Mouse (Mus musculus) gastrocnemius, adult 2 months (tissue): ENCODE measurements around the gene Cbx2. TPM values are rescaled to one million over a fixed set of nuclear protein-coding genes. Genes with fewer than 3 reads are reported as not detected.

Experiments used
- DNase-seq: peaks from one replicate; pipeline ENCODE4 v3.0.0; 2022
- H3K27ac ChIP-seq: fragments of 200-600 bp; 2 replicates; pipeline ENCODE4 v1.8.1; 2022; ENCODE audit warnings: mild to moderate bottlenecking
- H3K4me3 ChIP-seq: fragments of 200-600 bp; 2 replicates; pipeline ENCODE4 v1.8.1; 2022; ENCODE audit warnings: mild to moderate bottlenecking, moderate library complexity
- CTCF ChIP-seq: fragments of 200-600 bp; IDR thresholded peaks from 2 replicates; pipeline ENCODE4 v1.8.1; 2022; ENCODE audit warnings: antibody characterized with exemption, mild to moderate bottlenecking, moderate library complexity
- intact Hi-C: fragments of 180-260 bp; cut with DNase I; formaldehyde crosslinking; loops from one replicate; pipeline ENCODE4 v1.15.1; 2025
- total RNA-seq, 2 experiments: library from RNA; stranded (reverse); gene quantifications; 2 replicates each; pipeline ENCODE4 v1.2.3; 2021

The Cbx2 gene
- total RNA-seq, 2 experiments from 2014 or later, result 0.69 to 0.95 TPM

DNA sequence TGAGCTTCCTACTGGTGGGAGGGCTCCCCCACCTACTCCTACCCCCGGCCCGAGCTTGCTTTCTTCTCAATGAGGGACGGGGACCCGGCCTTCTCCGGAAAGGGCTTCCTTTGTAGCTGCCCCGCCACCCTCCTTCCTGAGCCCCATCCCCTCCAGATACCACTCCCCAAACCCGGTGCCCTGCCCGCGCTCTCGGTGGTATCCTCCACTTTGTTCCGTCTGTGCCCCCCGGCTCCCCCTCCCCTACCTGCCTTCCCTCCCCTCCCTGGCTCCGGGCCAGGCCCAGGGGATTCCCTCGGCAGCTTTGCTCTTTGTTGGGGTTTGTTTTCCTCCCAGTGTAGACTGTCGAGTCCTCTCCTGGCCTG lies 836 bp downstream of the Cbx2 start:
- Histone ChIP-seq H3K27ac (peak overlapping the region; percentile 79), H3K4me3 (peak overlapping the region; percentile 96)
- TF ChIP-seq CTCF, result no peak
- intact Hi-C loops, result no loop called here
- no peak for DNase-seq

DNA sequence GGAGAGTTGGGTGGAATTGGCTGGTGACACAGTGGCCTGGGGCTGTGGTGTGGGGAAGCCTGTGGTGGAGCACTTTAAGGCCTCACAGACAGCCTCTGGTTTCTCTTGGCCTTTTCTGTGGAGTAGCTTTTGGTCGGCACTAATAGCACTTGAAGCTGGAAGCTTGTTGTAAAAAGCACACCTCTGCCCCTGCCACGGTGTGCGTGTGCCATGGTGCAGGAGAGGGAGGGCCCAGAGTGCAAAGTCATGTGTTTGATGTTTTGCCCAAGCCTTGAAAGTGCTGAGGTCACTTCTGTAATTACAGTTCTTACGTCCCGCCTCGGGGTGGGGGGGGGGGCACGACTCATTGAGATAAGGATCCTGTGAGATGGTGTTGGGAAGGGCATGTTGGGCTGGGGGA lies 1.5 kb downstream of the Cbx2 start:
- TF ChIP-seq CTCF, result no peak
- peak overlapping the region; percentile 96 for H3K4me3 ChIP-seq

DNA sequence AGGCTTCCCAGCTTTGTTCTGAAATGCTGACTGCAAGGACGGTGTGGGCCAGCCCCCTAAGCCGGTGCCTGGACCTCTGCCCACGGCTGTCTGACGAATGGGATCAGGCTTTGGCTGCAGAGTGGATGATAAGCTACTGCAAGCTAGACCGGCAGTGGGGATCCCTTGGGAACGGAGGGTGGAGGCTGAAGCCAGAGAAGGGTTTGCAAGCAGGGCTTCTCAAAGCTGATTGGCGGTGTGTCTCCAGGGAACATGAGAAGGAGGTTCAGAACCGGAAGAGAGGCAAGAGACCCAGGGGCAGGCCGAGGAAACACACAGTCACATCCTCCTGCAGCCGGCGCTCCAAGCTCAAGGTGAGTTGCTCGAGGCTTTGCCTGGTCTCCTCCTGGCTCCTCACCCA lies 3.4 kb downstream of the Cbx2 start:
- intact Hi-C loops, result no loop called here
- no peak for TF ChIP-seq CTCF
- Histone ChIP-seq H3K27ac (no peak overlapping the region), H3K4me3 (no peak overlapping the region)
- DNase-seq, result peak; percentile 56

More for the DNA sequence above, 1.5 kb downstream of the Cbx2 start:
- no peak overlapping the region for H3K27ac ChIP-seq
- intact Hi-C loops, result no loop called here
- DNase-seq, result no peak

DNA sequence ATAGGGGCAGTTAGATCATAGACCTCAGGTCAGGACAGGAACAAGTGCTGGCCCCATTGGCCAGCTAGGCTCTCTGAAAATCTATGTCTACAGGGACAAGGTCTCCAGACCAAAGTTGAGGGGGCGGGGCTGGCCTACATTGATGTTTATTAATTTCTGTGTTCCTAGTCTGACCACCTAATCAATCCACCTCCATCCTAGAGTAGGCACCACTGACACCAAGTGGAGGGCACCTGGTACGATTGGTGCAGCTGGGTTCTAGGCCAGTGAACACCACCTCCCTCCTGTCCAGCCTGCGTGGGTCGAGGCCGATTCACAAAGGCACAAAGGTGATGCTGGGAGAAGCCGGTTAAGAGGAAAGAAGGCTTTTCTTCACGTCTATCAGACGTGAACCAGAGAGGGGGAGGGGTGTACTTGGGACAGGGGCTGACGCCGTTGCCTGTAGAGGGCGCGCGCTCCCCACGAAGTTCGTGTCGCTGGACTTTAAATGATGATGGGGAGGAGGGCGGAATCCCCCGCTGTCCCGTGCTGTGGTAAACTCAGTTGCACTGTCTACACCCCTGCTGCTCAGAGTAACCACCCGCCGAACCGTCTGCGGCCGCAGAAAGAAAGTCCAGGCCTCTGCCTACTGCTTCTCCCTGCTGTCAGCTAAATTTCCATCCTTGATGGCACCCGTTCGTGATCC lies 11.3 kb downstream of the Cbx2 start:
- no peak overlapping the region for H3K27ac ChIP-seq
- peak; percentile 98 for TF ChIP-seq CTCF
- intact Hi-C loops, result loop anchor here (1.0 kb wide), 1 partner anchor 156 kb away; no protein-coding TSS in a partner anchor
- H3K4me3 ChIP-seq, result peak overlapping the region; percentile 62
- DNase-seq, result peak; percentile 90

DNA sequence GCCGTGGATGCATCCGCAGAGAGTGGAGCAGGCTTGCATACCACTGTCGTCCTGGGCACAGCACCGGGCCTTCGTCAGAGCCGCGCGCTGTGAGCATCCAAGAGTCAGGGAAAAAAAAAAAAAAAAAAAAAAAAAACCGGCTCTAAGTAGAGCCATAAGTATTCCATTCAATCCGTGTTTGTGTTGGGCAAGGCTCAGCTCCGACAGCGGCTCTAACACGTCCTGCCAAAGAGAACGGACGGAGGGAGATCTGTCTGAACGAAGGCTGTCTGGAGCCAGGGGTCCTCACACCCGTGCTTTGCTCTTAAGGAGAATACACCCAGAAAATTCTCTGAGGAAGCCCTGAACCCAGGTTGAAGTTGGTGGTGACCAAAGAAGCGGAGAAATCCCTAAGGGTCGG lies 11.9 kb downstream of the Cbx2 start:
- no peak for TF ChIP-seq CTCF
- no peak for DNase-seq
- H3K4me3 ChIP-seq, result peak overlapping the region; percentile 62

DNA sequence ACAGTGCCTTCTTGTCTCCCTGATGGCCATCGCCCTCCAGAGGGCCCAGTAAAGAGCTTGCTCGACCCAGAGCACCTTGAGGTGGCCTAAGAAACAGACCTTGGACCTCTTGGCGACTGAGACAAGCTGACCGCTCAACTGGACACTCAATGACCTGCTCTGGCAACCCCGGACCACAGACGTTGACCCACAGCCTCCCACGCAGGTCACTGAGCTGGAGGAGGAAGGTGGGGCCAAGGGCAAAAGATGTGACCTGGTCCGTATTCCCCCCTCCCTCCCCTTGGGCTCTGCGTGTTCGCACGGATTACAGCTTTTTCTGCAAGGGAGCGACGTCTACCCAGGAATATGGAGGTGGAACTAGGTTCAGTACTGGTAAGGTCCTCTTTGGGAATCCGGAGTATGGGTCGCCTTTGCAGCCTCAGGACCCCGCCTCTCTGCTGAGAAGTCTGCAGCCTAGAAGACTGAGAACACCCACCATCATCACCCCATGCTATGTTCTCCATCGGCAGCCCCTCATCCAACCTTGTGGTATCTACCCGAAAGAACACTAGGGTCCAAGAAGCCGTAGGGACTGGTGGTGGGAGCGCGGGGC lies 12.4 kb downstream of the Cbx2 start:
- no peak for TF ChIP-seq CTCF
- no peak overlapping the region for H3K4me3 ChIP-seq
- intact Hi-C loops, result no loop called here

More for the DNA sequence above, 11.9 kb downstream of the Cbx2 start:
- intact Hi-C loops, result loop anchor here (1.0 kb wide), 1 partner anchor 156 kb away; no protein-coding TSS in a partner anchor
- H3K27ac ChIP-seq, result no peak overlapping the region

DNA sequence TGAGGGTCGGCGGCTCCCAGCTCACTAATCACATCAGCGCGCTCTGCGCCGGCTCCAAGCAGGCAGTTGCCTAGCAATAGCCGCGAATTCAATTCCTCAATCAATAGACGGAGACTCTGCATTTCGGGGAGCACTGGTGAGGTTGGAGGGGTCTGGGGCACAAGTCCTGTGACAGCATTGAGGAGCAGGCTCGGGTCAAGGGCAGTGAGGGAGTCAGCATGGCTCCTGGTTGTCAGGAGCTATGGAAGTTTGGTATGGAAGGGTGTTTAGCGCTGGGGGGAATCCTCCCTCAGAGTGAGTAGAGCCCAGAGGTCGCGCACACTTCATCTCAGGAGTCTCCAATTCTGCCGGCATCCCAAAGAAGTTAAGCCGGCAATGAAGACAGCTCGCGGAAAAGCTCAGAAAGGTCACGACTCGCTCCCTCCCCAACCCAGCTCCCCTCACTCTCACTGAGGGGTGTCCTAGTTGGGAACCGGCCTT lies 13.0 kb downstream of the Cbx2 start:
- no peak overlapping the region for H3K27ac ChIP-seq
- no peak for DNase-seq
- H3K4me3 ChIP-seq, result no peak overlapping the region
- no peak for TF ChIP-seq CTCF
- intact Hi-C loops, result no loop called here

More for the DNA sequence above, 12.4 kb downstream of the Cbx2 start:
- peak; percentile 23 for DNase-seq
- no peak overlapping the region for H3K27ac ChIP-seq

DNA sequence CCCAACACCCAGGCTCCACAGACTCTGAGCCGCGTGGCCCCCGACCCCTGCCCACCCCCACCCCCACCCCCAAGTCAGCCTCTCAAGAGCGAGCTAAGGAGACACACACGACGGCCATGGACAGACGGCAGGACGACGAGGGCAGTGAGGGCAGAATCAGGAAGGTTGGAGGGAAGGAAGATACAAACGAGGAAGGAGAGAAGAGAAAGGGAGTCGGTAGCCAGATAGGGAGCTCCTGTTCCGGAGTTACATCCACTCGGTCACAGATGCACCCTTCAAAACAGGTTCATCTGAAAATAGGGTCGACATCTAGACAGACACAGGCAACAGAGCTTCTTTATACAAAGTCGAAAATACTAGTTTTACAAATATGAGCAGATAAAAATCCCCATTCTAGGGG lies 13.7 kb downstream of the Cbx2 start:
- TF ChIP-seq CTCF, result no peak
- DNase-seq, result no peak
- H3K4me3 ChIP-seq, result no peak overlapping the region
- intact Hi-C loops, result no loop called here
- no peak overlapping the region for H3K27ac ChIP-seq

DNA sequence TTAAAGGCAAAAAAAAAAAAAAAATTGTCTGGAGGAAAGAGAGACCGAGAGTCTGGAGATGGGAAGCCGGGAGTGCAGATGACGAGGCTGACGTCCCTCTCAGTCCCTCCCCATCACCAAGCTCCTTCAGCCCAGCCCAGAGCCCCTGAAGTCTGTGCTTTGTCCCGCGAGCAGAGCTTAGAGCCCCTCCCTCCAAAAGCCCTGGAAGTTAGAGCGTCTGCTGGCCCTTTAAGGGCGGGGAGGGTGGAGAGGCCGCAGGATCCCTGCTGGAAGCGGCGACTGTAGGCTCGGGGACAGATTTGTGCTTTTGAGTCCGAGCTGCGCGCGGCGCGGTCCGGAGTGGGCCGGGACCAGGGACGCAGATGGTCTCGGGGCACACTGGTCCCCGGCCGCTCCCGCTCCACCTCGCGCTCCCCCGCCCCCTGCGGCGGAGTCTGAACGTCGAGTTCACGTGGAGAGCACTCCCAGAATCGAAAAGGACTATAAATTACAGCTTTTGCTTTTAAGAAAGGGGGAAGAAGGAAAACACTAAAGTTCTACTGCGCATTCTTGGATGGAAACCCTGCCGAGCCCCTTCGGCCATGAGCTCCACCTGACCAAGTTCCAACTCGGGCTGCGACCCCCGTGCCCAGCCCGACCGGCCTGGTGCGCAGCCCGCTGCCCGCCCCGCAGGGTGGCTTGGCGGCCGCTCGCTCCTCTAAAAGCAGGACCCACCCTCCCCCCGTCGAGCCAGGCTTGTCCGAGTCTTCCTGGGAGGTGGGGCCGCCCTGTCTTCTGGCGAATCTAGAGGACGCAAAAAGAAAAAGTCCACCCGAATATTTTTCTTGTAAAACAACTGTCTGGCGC lies 14.4 kb downstream of the Cbx2 start:
- TF ChIP-seq CTCF, result no peak
- peak overlapping the region; percentile 41 for H3K27ac ChIP-seq
- H3K4me3 ChIP-seq, result peak overlapping the region; percentile 71
- DNase-seq, result no peak
- intact Hi-C loops, result no loop called here

DNA sequence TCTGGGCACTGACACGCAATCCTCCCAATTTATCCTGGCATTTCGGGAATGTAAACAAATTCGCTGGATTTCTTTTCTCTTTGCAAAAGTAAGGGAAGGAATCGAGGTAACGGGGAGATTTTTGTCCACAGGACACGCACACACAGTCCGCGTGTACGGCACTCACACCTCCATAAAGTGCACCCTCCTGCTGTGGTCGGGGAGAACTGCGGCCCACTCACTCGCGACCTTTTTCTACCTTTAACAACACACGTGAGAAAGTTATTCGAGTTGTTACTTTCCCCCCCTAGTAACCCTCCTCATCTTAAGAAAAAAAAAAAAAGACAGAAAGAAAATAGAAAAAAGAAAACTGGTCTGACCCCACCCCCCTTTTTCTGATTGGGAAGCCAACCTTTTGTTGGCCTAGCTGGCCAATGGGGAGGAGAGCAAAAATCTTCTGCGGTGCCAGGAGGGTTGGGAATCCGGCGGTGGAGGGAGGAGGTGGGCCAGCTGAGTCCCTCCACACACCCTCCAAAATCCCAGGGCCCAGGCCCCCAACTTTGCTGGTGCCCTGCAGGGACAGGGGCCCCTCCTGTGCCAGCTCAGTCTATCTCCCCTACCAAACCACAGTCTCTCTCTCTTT lies 15.1 kb downstream of the Cbx2 start:
- intact Hi-C loops, result no loop called here
- DNase-seq, result no peak
- TF ChIP-seq CTCF, result no peak
- Histone ChIP-seq H3K27ac (0 out of 2 replicates have a peak overlapping the region, but pooled peaks have one; percentile 41), H3K4me3 (peak overlapping the region; percentile 71)

DNA sequence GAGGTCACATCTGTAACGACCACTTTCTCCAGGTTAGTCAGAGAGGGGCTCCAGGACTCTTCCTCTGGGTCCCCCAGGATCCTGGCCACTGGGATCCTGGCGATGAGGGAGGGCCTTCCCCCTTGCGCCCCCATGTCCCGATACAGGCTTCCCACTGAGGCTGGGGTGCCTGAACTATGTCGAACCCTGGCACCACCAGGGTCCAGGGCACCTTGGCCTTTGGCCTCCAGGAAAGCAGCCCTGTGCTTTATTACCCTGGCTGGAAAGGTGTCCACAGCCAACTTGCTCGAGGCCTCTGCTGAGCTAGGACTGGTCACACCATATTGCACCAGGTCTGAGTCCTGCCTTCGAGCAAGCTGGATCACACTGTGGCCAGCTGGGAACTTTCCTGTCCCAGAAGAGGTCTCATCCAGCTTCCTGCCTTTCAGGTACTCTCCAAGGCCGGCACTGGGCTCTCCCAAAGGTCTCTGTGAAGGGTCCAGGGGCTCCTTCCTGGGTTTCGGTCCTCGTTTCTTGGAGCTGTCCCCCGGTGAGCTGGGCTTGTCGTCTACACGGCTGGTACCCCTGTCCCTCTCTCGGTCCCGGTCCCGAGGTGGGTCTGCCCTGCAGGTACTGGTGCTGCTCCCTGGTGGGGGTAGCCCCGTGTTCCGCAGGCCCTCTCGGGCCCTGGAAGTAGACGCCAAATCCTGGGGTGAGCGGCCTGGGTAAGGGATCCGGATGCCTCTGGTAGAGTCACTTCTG lies 16.2 kb downstream of the Cbx2 start:
- no peak for TF ChIP-seq CTCF
- DNase-seq, result no peak
- intact Hi-C loops, result no loop called here
- Histone ChIP-seq H3K4me3 (no peak overlapping the region), H3K27ac (no peak overlapping the region)
